Mouse (Mus musculus): ENCODE results near the gene Ccn5. TPM values are rescaled to one million over a fixed set of nuclear protein-coding genes. Genes with fewer than 3 reads are reported as not detected.

The Ccn5 gene
- polyA plus RNA-seq, 1 experiment from 2014 or later: 0.09 TPM

DNA sequence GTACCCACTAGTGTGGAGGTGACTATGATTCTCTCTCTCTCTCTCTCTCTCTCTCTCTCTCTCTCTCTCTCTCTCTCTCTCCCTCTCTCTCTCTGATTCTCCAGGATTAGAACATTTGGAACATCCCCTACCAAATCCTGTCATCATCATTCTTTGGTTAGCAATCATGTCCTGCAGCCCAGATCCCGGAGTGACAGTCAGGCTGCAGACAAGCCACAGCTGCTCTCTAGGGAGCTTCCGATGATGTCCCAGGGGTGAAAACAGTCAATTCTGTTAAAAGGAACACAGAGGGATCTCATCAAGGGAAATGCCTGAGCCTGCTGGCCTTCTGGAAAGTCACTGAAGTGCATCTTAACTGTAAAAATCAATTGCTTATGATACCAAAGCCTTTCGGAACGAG lies 21.4 kb downstream of the Ccn5 start:
- no peaks in the 10 kb centered on the region for H3K4me1 ChIP-seq (replicated peaks)
- no peak overlapping the region for H3K27ac ChIP-seq (replicated peaks)
- H3K9me3 ChIP-seq (replicated peaks): no peaks in the 10 kb centered on the region
- no peak for ATAC-seq (ENCODE audit: insufficient read depth)
- no peaks in the 10 kb centered on the region for H3K27me3 ChIP-seq
- H3K4me3 ChIP-seq (replicated peaks): no peak overlapping the region
- 53% methylated on average over 4 of the region's 4 CpGs for WGBS (ENCODE audit: insufficient replicate concordance)
- H3K9ac ChIP-seq: no peak overlapping the region
- no peaks in the 10 kb centered on the region for H3K36me3 ChIP-seq (replicated peaks)
- H3K4me2 ChIP-seq: no peak overlapping the region

DNA sequence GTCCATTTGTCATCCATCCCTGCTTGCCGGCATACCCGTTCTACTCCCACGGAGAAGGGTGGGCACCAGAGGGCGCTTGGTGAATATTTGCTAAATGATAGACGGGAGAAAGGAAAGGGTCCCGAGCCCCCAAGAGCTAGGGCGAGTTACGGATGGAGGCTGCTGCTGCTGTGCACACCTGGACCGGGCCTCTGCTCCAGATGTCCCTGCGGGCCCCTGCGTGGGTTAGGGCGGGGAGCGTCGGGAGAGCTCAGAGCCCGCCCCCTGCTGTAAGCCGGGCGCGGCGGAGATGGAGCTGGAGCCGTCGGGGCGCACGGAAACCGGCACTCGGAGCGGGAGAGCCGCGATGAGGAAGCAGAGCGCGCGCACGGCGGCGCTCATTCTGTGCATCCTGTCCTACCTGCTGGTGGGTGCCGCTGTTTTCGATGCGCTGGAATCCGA lies 32.8 kb downstream of the Ccn5 start, which contains the start of gene Kcnk15:
Kcnk15 (plus strand) TSS at position 191 of the 441 bp plus-strand sequence.
- Histone ChIP-seq H3K27ac (replicated peaks) (no peak within 1 kb of the TSS), H3K4me3 (replicated peaks) (no peak within 1 kb of the TSS), H3K27me3 (peaks cover 83% of the 10 kb centered on the region), H3K36me3 (replicated peaks) (no peaks in the 10 kb centered on the region), H3K9me3 (replicated peaks) (no peaks in the 10 kb centered on the region), H3K9ac (no peak within 1 kb of the TSS), H3K4me1 (replicated peaks) (no peaks in the 10 kb centered on the region), H3K4me2 (no peak within 1 kb of the TSS)
- ATAC-seq (ENCODE audit: insufficient read depth): no peak
- 2% methylated on average over 38 of the region's 38 CpGs for WGBS (ENCODE audit: insufficient replicate concordance)

DNA sequence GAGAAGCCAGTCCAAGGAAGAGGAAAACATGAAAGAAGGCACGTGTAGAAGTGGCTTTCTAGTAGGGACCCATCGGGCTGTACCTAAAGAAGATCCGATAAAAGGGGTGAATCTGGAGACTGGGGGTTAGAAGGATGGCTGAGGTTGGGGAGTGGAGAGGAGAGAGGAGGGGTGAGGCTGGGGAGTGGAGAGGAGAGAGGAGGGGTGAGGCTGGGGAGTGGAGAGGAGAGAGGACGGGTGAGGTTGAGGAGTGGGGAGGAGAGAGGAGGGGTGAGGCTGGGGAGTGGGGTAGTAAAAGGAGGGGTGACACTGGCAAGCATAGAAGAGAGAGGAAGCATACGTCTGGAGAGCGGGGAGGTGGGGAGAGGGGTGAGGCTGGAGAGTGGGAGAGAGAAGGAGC lies 36.6 kb downstream of the Ccn5 start:
- Histone ChIP-seq H3K4me1 (replicated peaks) (no peaks in the 10 kb centered on the region), H3K36me3 (replicated peaks) (no peaks in the 10 kb centered on the region), H3K27ac (replicated peaks) (no peak overlapping the region), H3K9me3 (replicated peaks) (no peaks in the 10 kb centered on the region), H3K27me3 (peaks cover 68% of the 10 kb centered on the region), H3K4me2 (no peak overlapping the region), H3K4me3 (replicated peaks) (no peak overlapping the region), H3K9ac (no peak overlapping the region)
- 56% methylated on average over 6 of the region's 6 CpGs for WGBS (ENCODE audit: insufficient replicate concordance)
- ATAC-seq (ENCODE audit: insufficient read depth): 0 out of 2 replicates have a peak, but pooled peaks have one; percentile 18

DNA sequence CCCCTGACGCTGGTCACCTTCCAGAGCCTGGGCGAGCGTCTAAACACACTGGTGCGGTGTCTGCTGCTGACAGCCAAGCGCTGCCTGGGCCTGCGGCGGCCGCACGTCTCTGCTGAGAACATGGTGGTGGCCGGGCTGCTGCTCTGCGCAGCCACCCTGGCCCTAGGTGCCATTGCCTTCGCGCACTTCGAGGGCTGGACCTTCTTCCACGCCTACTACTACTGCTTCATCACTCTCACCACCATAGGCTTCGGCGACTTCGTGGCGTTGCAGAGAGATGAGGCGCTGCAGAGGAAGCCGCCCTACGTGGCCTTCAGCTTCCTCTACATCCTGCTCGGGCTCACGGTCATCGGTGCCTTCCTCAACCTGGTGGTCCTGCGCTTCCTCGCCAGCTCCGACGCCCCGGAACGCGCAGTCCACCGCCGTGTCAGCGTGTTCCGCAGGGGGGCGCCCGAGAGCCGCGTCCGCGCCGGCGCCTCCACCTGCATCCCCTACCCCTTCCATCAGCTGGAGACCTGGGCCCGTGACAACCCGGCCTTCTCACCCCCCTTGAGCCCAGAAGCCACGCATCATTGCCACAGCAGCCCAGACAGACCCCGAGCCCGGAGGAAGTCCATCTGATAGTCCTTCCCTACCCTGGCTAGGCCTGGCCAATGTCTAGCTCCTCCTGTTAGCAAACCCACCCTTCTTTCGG lies 37.7 kb downstream of the Ccn5 start:
- 12% methylated on average over 50 of the region's 50 CpGs for WGBS (ENCODE audit: insufficient replicate concordance)
- ATAC-seq (ENCODE audit: insufficient read depth): no peak

DNA sequence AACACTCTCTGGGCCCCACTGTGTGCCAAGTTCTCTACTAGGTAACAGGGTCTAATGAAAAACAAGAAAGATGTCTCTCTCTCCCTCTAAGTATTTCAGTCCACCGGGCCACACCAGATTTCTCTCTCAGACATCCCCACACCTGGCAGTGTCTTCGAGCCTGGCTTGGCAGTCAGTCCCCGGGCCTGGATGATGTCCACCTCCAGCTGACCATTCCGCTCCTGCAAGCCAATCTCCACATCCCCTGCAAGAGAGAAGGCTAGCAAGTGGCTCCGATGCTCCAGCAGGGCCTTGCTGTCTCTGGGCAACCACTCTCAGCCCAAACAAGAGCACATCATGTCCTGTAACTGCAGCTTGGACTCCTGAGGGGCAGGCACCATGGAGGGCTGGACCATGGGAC lies 44.6 kb downstream of the Ccn5 start:
- no peak overlapping the region for H3K4me3 ChIP-seq (replicated peaks)
- H3K4me2 ChIP-seq: no peak overlapping the region
- H3K9ac ChIP-seq: no peak overlapping the region
- H3K27me3 ChIP-seq: no peaks in the 10 kb centered on the region; the same call in 1 of the 2 replicates
- H3K27ac ChIP-seq (replicated peaks): no peak overlapping the region
- H3K36me3 ChIP-seq (replicated peaks): no peaks in the 10 kb centered on the region
- no peaks in the 10 kb centered on the region for H3K9me3 ChIP-seq (replicated peaks)
- 53% methylated on average over 5 of the region's 5 CpGs for WGBS (ENCODE audit: insufficient replicate concordance)
- ATAC-seq (ENCODE audit: insufficient read depth): no peak
- no peaks in the 10 kb centered on the region for H3K4me1 ChIP-seq (replicated peaks)

More for the DNA sequence above, 37.7 kb downstream of the Ccn5 start:
- Histone ChIP-seq H3K4me1 (replicated peaks) (no peaks in the 10 kb centered on the region), H3K36me3 (replicated peaks) (no peaks in the 10 kb centered on the region), H3K9ac (no peak overlapping the region), H3K27me3 (peaks cover 58% of the 10 kb centered on the region), H3K4me2 (no peak overlapping the region), H3K9me3 (replicated peaks) (no peaks in the 10 kb centered on the region), H3K27ac (replicated peaks) (no peak overlapping the region), H3K4me3 (replicated peaks) (no peak overlapping the region)

DNA sequence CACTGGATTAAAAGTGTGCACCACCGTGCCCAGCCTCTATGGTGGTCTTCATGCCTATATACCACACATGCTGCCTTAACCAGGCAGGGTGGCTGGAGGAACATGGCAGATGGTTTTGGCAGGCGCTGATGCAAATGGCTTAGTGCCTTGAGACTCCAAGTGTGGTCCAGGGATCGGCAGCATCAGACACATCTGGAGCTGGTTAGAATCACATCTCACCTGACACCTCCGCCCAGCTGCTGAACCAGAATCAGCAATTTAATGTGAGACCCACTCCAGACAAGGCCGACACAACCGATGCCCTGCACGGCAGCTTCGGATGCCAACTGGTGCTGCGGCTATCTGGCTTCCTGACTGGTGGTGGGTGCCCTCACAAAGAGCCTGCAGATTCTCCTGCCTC lies 45.4 kb downstream of the Ccn5 start:
- H3K9ac ChIP-seq: no peak overlapping the region
- no peaks in the 10 kb centered on the region for H3K4me1 ChIP-seq (replicated peaks)
- H3K27me3 ChIP-seq: no peaks in the 10 kb centered on the region; the same call in 1 of the 2 replicates
- 68% methylated on average over 9 of the region's 9 CpGs for WGBS (ENCODE audit: insufficient replicate concordance)
- H3K4me2 ChIP-seq: no peak overlapping the region
- H3K9me3 ChIP-seq (replicated peaks): no peaks in the 10 kb centered on the region
- H3K4me3 ChIP-seq (replicated peaks): no peak overlapping the region
- no peak overlapping the region for H3K27ac ChIP-seq (replicated peaks)
- ATAC-seq (ENCODE audit: insufficient read depth): no peak
- no peaks in the 10 kb centered on the region for H3K36me3 ChIP-seq (replicated peaks)

DNA sequence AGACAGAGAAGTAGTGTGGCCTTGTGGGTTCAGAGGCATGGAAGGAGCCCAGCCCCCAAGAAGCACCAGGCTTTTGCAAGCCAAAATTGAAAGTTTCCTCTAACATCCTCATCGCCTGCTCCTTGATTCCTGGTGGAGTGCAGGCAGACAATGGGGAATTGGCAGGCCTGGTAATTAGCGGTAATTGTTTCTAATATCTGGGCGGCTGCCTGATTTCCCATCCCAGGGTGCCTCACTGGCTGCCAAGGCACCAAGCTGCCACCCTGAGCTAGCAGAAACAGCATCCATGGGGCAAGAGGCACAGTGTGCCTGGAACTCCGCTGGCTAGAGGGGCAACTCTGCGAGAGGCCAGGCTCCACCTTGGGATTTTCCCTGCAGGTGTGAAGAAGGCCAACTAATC lies 49.1 kb downstream of the Ccn5 start:
- Histone ChIP-seq H3K9me3 (replicated peaks) (no peaks in the 10 kb centered on the region), H3K27ac (replicated peaks) (no peak overlapping the region), H3K4me1 (replicated peaks) (no peaks in the 10 kb centered on the region), H3K4me2 (no peak overlapping the region), H3K36me3 (replicated peaks) (no peaks in the 10 kb centered on the region), H3K4me3 (replicated peaks) (no peak overlapping the region), H3K27me3 (no peaks in the 10 kb centered on the region; the same call in 1 of the 2 replicates), H3K9ac (no peak overlapping the region)
- 36% methylated on average over 5 of the region's 5 CpGs for WGBS (ENCODE audit: insufficient replicate concordance)
- no peak for ATAC-seq (ENCODE audit: insufficient read depth)

DNA sequence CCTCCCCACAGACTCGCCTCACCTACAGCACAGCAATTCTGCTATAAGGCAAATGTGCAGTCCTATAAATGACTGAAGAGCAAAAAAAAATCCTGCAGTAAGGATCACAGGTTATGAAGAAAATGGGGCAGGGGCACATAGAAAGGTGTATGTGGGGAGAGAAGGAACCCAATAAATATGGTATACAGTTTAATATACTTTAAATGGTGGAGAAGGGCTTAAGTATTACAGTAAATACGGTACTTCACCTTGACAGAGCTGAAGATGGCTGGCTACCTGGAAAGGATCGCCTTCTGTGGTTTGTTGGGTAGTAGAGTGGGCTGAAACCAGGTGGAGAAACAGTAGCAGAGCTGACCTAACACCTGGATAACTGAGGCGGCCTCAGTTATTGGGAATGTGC lies 50.6 kb downstream of the Ccn5 start:
- 62% methylated on average over 4 of the region's 4 CpGs for WGBS (ENCODE audit: insufficient replicate concordance)
- no peak overlapping the region for H3K4me3 ChIP-seq (replicated peaks)
- no peaks in the 10 kb centered on the region for H3K9me3 ChIP-seq (replicated peaks)
- ATAC-seq (ENCODE audit: insufficient read depth): no peak
- no peak overlapping the region for H3K9ac ChIP-seq
- H3K4me2 ChIP-seq: no peak overlapping the region
- H3K27me3 ChIP-seq: no peaks in the 10 kb centered on the region; the same call in 1 of the 2 replicates
- no peaks in the 10 kb centered on the region for H3K36me3 ChIP-seq (replicated peaks)
- no peaks in the 10 kb centered on the region for H3K4me1 ChIP-seq (replicated peaks)
- no peak overlapping the region for H3K27ac ChIP-seq (replicated peaks)

DNA sequence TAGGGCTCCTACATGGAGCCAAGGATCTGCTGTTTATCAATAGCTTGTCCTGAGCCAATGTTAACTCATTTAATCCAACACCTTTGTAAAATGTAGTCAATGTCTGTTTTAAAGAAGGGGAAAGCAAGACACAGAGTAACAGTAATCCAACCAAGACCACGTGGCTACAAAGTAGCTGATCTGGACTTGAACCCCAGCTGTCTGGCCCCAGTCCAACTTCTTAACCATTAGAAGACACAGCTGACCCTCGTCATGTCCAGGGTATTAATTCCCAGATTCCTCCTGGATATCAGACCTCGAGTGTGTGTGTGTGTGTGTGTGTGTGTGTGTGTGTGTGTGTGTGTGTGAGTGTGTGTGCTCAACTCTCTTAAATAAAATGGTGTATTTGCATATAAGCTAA lies 51.2 kb downstream of the Ccn5 start:
- 45% methylated on average over 3 of the region's 3 CpGs for WGBS (ENCODE audit: insufficient replicate concordance)

DNA sequence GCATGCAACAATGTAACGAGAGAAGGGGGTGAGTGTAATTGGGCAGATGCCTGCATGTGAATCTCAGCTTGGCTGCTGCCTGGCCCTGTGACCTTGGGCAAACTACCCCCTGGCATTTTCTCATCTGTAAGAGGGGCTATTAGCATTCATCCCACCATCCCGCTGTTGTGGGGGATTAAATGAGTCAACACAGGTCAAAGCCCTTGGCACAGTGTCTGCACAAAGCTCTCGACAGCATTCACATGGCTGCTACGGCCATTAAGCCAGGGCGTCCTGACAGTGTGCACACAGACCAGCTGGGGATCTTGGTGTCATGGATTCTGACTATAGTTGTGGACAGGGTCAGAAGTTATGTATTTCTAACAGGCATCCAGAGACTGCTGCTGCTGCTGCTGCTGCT lies 54.2 kb downstream of the Ccn5 start:
- 51% methylated on average over 5 of the region's 5 CpGs for WGBS (ENCODE audit: insufficient replicate concordance)
- Histone ChIP-seq H3K36me3 (replicated peaks) (no peaks in the 10 kb centered on the region), H3K27ac (replicated peaks) (no peak overlapping the region), H3K4me2 (no peak overlapping the region), H3K4me1 (replicated peaks) (no peaks in the 10 kb centered on the region), H3K4me3 (replicated peaks) (no peak overlapping the region), H3K27me3 (no peaks in the 10 kb centered on the region; the same call in 1 of the 2 replicates), H3K9me3 (replicated peaks) (no peaks in the 10 kb centered on the region), H3K9ac (no peak overlapping the region)
- ATAC-seq (ENCODE audit: insufficient read depth): no peak

More for the DNA sequence above, 51.2 kb downstream of the Ccn5 start:
- no peak for ATAC-seq (ENCODE audit: insufficient read depth)
- no peak overlapping the region for H3K4me2 ChIP-seq
- no peak overlapping the region for H3K27ac ChIP-seq (replicated peaks)
- H3K27me3 ChIP-seq: no peaks in the 10 kb centered on the region; the same call in 1 of the 2 replicates
- H3K4me3 ChIP-seq (replicated peaks): no peak overlapping the region
- H3K36me3 ChIP-seq (replicated peaks): no peaks in the 10 kb centered on the region
- H3K9me3 ChIP-seq (replicated peaks): no peaks in the 10 kb centered on the region
- H3K4me1 ChIP-seq (replicated peaks): no peaks in the 10 kb centered on the region
- no peak overlapping the region for H3K9ac ChIP-seq

DNA sequence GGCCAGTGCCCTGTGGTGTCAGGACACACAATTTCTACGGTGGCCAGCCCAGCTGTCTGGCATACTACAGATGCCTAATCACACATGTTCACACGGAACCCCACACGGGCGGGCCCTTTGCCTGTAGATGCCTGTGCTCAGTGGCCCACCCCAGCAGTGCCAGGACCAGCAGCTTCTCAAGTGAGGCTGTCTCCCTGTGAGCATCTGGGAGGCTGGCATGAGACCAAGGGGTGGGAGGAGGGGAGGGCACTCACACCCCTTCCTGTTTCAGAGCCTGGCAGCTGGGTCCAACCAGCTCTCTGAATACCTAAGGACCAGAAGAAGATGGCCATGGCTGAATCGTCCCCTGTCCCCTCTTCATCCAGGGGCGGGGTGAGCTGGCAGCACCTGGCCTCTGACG lies 54.8 kb downstream of the Ccn5 start:
- no peak overlapping the region for H3K27ac ChIP-seq (replicated peaks)
- no peaks in the 10 kb centered on the region for H3K4me1 ChIP-seq (replicated peaks)
- 54% methylated on average over 7 of the region's 7 CpGs for WGBS (ENCODE audit: insufficient replicate concordance)
- no peaks in the 10 kb centered on the region for H3K36me3 ChIP-seq (replicated peaks)
- no peaks in the 10 kb centered on the region for H3K9me3 ChIP-seq (replicated peaks)
- no peak overlapping the region for H3K4me3 ChIP-seq (replicated peaks)
- H3K9ac ChIP-seq: no peak overlapping the region
- no peak overlapping the region for H3K4me2 ChIP-seq
- H3K27me3 ChIP-seq: no peaks in the 10 kb centered on the region
- no peak for ATAC-seq (ENCODE audit: insufficient read depth)

Measured in liver, embryonic 15.5 days (tissue).